Mouse (Mus musculus) hindbrain, postnatal 0 days (tissue): ENCODE data around the gene Pheta2. TPM values are rescaled to one million over a fixed set of nuclear protein-coding genes. Genes with fewer than 3 reads are reported as not detected.

Experiments used
- ATAC-seq: fragments of 200-750 bp; cut with Nextera tagmentation; 2 replicates; pipeline ENCODE4 v1.8.0; 2017; ENCODE audit warnings: mild to moderate bottlenecking, moderate TSS enrichment, moderate library complexity
- DNase-seq: peaks from one replicate; pipeline ENCODE4 v3.0.0-alpha.2; 2015; ENCODE audit warnings: low spot score
- H3K27ac ChIP-seq: fragments of 300-500 bp; sonication (generic); 2 replicates; pipeline ENCODE4 v1.5.1; 2014; ENCODE audit warnings: mild to moderate bottlenecking
- H3K27me3 ChIP-seq: fragments of 300-500 bp; sonication (generic); 2 replicates; pipeline ENCODE4 v1.6.1; 2014; ENCODE audit warnings: low read length, mixed read lengths; ENCODE audit not compliant: insufficient read depth
- H3K36me3 ChIP-seq: fragments of 300-500 bp; sonication (generic); 2 replicates; pipeline ENCODE4 v1.6.1; 2014; ENCODE audit warnings: low read length, mixed read lengths; ENCODE audit not compliant: insufficient read depth
- H3K4me1 ChIP-seq: fragments of 300-500 bp; sonication (generic); 2 replicates; pipeline ENCODE4 v1.6.1; 2014; ENCODE audit warnings: antibody characterized with exemption, low read length, mixed read lengths; ENCODE audit not compliant: insufficient read depth
- H3K4me2 ChIP-seq: fragments of 300-500 bp; sonication (generic); 2 replicates; pipeline ENCODE4 v1.6.1; 2014; ENCODE audit warnings: low read depth, mild to moderate bottlenecking, low read length, moderate library complexity, mixed read lengths
- H3K4me3 ChIP-seq: fragments of 300-500 bp; sonication (generic); 2 replicates; pipeline ENCODE4 v1.5.1; 2014; ENCODE audit warnings: low read length
- H3K9ac ChIP-seq: fragments of 300-500 bp; sonication (generic); replicated peaks from 2 replicates; pipeline ENCODE4 v1.6.1; 2014; ENCODE audit warnings: mild to moderate bottlenecking, low read length, moderate library complexity, mixed read lengths
- H3K9me3 ChIP-seq: fragments of 300-500 bp; sonication (generic); 2 replicates; pipeline ENCODE4 v1.6.1; 2016; ENCODE audit warnings: low read length, mixed read lengths
- CTCF ChIP-seq: IDR thresholded peaks from 2 replicates; pipeline ENCODE4 v1.5.1; 2016; ENCODE audit warnings: antibody characterized with exemption, control low read depth, low read depth
- WGBS: fragments of 180-500 bp; shearing (Covaris S2); extraction: QIAGEN DNeasy Blood & Tissue Kit; methylation state at CpG from one replicate; pipeline ENCODE4 v1.1.7; 2014; 5-methylcytosine and 5-hydroxymethylcytosine counted together
- polyA plus RNA-seq: library from polyadenylated mRNA; unstranded; fragments of >200 nt; fragmentation: Nextera tagmentation; extraction: Ambion mirVana; gene quantifications from 2 replicates; pipeline ENCODE4 v1.2.1, GENCODE M21; 2015
- total RNA-seq: library from RNA; depleted of rRNA; stranded (reverse); fragments of >200 nt; gene quantifications from 2 replicates; pipeline ENCODE4 v1.2.3, GENCODE M21; 2014

The Pheta2 gene
- total and polyA plus RNA-seq, 2 experiments from 2014 or later, result 1.2 to 1.4 TPM

DNA sequence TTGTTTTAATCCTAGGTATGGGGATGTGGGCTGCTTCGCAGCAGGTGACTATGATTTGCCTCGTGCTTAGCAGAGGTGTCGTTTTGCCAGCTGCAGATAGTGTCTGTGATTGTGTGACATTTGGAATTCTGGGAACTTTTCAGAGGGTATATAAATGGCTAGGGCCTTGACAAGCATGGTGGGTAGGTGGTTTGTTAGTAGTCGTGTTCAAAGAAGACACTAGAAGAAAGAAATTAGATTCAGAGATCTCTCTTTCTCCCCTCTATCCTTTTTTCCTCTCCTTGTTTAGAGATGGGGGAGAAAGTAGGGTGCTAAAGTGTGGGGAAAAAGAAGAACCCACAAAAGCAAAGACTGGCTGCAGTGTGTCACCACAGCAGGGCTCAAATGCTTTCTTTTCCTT lies 29.4 kb downstream of the Pheta2 start:
- DNase-seq (no peak), ATAC-seq (no peak)
- no peak overlapping the region for H3K9ac ChIP-seq
- no peaks in the 10 kb centered on the region for H3K9me3 ChIP-seq
- WGBS, result 92% methylated on average over 4 of the region's 4 CpGs
- no peak overlapping the region for H3K27ac ChIP-seq
- H3K4me2 ChIP-seq, result no peak overlapping the region
- no peak overlapping the region for H3K4me3 ChIP-seq
- no peaks in the 10 kb centered on the region for H3K36me3 ChIP-seq
- no peaks in the 10 kb centered on the region for H3K4me1 ChIP-seq
- no peaks in the 10 kb centered on the region for H3K27me3 ChIP-seq
- TF ChIP-seq CTCF, result no peak

- Histone ChIP-seq H3K4me2 (no peak overlapping the region), H3K9ac (no peak overlapping the region), H3K4me3 (no peak overlapping the region), H3K4me1 (no peaks in the 10 kb centered on the region), H3K9me3 (no peaks in the 10 kb centered on the region), H3K36me3 (no peaks in the 10 kb centered on the region), H3K27me3 (no peaks in the 10 kb centered on the region), H3K27ac (no peak overlapping the region)
- ATAC-seq, result no peak
- 88% methylated on average over 1 of the region's 1 CpGs for WGBS
- no peak for DNase-seq
- TF ChIP-seq CTCF, result no peak
These were observed 30.1 kb downstream of the Pheta2 start for GRCm38 (mm10) chr15:82368851-82369250.

GRCm38 (mm10) chr15:82372446-82372845 lies 33.7 kb downstream of the Pheta2 start:
- DNase-seq (no peak), ATAC-seq (no peak)
- H3K27me3 ChIP-seq, result no peaks in the 10 kb centered on the region
- 92% methylated on average over 6 of the region's 6 CpGs for WGBS
- no peak for TF ChIP-seq CTCF
- no peak overlapping the region for H3K27ac ChIP-seq
- H3K36me3 ChIP-seq, result no peaks in the 10 kb centered on the region
- no peak overlapping the region for H3K4me3 ChIP-seq
- no peak overlapping the region for H3K4me2 ChIP-seq
- H3K9ac ChIP-seq, result no peak overlapping the region
- H3K4me1 ChIP-seq, result no peaks in the 10 kb centered on the region; the same call in 1 of the 2 replicates
- H3K9me3 ChIP-seq, result no peaks in the 10 kb centered on the region

DNA sequence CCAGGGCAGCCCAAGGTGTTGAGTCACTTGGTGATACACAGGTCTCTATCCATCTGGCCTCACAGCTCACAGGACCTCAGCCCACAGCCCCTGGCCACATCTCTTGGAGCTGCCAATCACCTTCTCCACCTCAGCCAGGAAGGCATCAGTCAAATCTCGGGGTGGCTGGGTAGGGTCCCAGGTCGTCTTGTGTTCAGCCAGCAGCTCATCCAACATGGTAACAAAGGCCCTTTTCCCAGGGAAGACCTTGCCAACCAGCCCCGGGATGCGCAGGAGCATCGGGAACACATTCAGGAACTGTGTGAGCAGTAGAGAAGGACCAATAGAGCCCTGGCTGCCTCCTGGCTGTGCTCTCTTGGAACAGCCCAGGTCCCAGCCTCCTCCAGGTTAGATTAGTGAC lies 34.2 kb downstream of the Pheta2 start:
- ATAC-seq, result no peak
- Histone ChIP-seq H3K27ac (no peak overlapping the region), H3K4me3 (no peak overlapping the region), H3K27me3 (no peaks in the 10 kb centered on the region), H3K4me1 (no peaks in the 10 kb centered on the region; the same call in 1 of the 2 replicates), H3K4me2 (no peak overlapping the region), H3K36me3 (no peaks in the 10 kb centered on the region), H3K9ac (no peak overlapping the region), H3K9me3 (no peaks in the 10 kb centered on the region)
- no peak for DNase-seq
- no peak for TF ChIP-seq CTCF
- WGBS, result 83% methylated on average over 5 of the region's 5 CpGs

DNA sequence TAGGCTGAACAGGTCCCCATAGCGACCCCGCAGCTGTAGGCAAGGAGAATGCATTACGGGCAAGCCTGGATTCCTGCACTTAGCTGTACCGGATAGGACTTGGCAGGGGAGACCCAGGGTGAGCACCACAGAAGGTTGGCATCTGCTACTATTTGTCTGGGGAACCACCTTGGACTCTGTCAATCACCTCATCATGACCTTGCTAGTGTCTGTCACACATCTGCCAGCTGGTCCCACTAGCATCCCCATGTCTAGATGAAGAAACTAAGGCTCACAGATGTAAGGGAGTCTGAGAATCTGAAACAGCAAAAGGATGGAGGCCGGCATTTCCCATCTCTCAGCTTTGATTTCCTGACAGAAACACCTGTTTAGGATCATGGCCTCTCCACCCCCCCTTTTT lies 35.7 kb downstream of the Pheta2 start:
- Histone ChIP-seq H3K4me2 (no peak overlapping the region), H3K9ac (no peak overlapping the region), H3K4me1 (no peaks in the 10 kb centered on the region; the same call in 1 of the 2 replicates), H3K4me3 (no peak overlapping the region), H3K27ac (no peak overlapping the region), H3K36me3 (no peaks in the 10 kb centered on the region), H3K9me3 (no peaks in the 10 kb centered on the region), H3K27me3 (no peaks in the 10 kb centered on the region)
- TF ChIP-seq CTCF, result no peak
- WGBS, result 66% methylated on average over 5 of the region's 5 CpGs
- DNase-seq (no peak), ATAC-seq (no peak)

DNA sequence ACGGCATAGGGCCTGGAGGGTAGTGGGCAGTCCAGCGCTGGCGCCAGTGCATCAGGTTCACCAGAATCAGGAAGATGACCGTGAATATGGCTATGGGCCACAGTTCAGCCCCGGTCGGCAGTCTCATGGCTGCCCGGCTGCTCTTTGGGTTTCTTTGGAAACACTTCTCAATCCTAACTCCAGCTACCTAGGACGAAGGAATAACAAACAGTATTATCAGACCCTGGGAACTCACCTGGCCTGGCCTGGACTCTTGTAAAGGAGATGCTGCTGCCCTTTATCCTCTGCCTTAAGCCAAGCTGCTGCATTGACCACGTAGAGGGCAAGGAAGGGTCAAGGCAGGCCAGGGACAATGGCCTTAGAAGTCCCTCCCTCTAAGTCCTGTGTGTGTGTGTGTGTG lies 37.1 kb downstream of the Pheta2 start:
- WGBS, result 88% methylated on average over 9 of the region's 9 CpGs
- Histone ChIP-seq H3K4me3 (no peak overlapping the region), H3K9me3 (no peaks in the 10 kb centered on the region), H3K9ac (no peak overlapping the region), H3K27ac (no peak overlapping the region), H3K4me1 (peaks cover 3% of the 10 kb centered on the region; the same call in 1 of the 2 replicates), H3K4me2 (no peak overlapping the region), H3K27me3 (no peaks in the 10 kb centered on the region), H3K36me3 (no peaks in the 10 kb centered on the region)
- TF ChIP-seq CTCF, result no peak
- ATAC-seq (no peak), DNase-seq (no peak)

DNA sequence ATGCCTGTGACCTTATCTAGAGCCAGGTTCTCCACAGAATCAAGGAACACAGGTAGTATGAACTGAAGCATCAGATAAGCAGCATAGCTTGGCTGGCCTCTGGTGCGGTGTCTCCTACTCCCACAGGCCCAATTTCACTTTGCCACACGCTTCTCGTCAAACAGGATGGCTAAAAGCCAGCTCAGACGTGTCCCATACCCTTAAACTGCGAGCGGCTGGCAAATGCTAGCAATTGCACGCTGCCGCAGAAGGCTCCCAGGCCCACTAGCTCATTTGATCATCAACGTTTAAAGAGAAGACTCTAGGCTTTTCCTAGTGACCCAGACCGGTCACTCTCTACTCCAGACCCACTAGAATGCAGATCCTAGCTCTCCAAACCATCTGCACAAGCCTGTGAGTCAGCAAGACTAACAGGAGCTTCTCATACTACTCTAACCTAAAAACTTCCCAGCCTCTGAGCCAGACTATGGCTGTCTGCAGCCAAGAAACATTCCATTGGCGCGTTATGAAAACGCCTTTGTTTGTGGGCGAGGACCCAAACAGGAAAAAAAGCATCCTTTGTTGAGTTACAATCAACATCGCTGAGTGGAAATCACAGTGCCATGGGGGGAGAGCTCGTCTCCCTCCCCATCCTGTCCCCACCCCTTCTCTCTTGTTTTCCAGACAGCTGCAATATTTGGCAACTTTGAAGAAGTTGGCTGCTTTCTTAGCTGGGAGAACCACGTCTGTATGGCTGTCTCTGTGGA lies 37.8 kb downstream of the Pheta2 start:
- peaks cover 3% of the 10 kb centered on the region; the same call in 1 of the 2 replicates for H3K4me1 ChIP-seq
- no peak overlapping the region for H3K9ac ChIP-seq
- no peaks in the 10 kb centered on the region for H3K9me3 ChIP-seq
- no peaks in the 10 kb centered on the region for H3K36me3 ChIP-seq
- H3K27me3 ChIP-seq, result no peaks in the 10 kb centered on the region
- ATAC-seq (peak; percentile 54; the same call in 1 of the 2 replicates), DNase-seq (peak; percentile 50)
- H3K4me2 ChIP-seq, result no peak overlapping the region
- no peak for TF ChIP-seq CTCF
- no peak overlapping the region for H3K4me3 ChIP-seq
- 38% methylated on average over 17 of the region's 17 CpGs for WGBS
- peak overlapping the region; percentile 42; the same call in 1 of the 2 replicates for H3K27ac ChIP-seq
